Mouse (Mus musculus) adrenal gland, postnatal 10 days (tissue): Measurements from ENCODE around the gene Nppb. TPM values are rescaled to one million over a fixed set of nuclear protein-coding genes. Genes with fewer than 3 reads are reported as not detected.

Experiments used
- DNase-seq: peaks from one replicate; pipeline ENCODE4 v3.0.0; 2021; ENCODE audit warnings: mixed read lengths
- long read RNA-seq, 2 experiments: library from polyadenylated mRNA; stranded (forward); transcript quantifications; one replicate each; pipeline ENCODE4 v2.0.0; 2021
- total RNA-seq, 2 experiments: library from RNA; stranded (reverse); gene quantifications; 2 replicates each; pipeline ENCODE4 v1.2.3; 2021

Nppb gene
- not detected for total RNA-seq
- long read RNA-seq, experiment 1, partial matches to known transcripts: 0 of 1 reads
- long read RNA-seq, experiment 1, other reads (novel, unspliced or antisense): 0 of 1 reads
- long read RNA-seq, experiment 2: 0 reads

- peak; percentile 73 for DNase-seq
Measured at GRCm38 (mm10) chr4:147985205-147986132, at the start of gene Nppb. Gene Nppb, plus strand, starts transcription at chr4:147985788.

DNA sequence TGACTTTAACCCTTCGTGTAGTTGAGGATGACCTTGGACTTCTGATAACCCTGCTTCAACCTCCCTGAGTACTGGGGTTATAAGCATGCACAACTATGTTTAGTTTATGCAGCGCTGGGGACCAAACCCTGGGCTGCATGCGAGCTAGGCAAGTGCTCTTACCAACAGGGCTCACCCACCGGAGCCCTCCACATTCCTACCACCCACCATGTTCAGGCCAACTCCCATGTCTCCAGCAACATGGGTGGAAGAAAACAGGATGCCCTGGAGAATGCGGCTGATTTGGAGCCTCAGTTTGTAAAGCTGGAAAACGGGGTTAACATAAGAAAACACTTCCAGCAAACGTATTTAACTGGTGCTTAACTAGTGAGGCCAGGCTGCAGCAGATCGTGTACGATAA is 49.7 kb upstream of the Nppb start:
- DNase-seq: no peak

GRCm38 (mm10) chr4:147936331-147936954 is 49.1 kb upstream of the Nppb start, which contains the start of gene Plod1:
Gene Plod1, minus strand, starts transcription at chr4:147936767.
- peak; percentile 92 for DNase-seq

- DNase-seq: no peak
Measured at GRCm38 (mm10) chr4:147937021-147937420, 48.6 kb upstream of the Nppb start.

DNA sequence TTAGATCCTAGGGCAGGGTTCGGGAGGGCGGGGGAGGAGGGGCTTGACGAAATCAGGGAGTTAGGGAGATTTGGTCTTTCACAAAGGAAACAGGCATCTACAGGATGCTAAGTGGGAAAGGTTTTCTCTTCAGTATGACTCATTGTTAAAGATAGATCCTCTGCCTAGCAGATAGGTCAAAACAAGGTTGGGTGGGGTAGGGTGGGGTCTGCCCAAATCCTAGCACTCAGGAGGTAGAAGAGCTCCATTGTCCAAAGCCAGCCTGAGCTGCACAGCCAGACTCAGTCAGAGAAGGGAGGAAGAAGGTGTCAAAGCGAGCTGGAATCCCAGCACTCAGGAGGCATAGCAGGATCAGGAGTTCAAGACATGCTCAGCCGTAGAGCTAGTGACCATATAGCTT is 48.1 kb upstream of the Nppb start:
- DNase-seq: no peak

GRCm38 (mm10) chr4:147938148-147939096 is 47.2 kb upstream of the Nppb start:
- peak; percentile 55 for DNase-seq

GRCm38 (mm10) chr4:147940111-147940510 is 45.5 kb upstream of the Nppb start:
- no peak for DNase-seq

DNA sequence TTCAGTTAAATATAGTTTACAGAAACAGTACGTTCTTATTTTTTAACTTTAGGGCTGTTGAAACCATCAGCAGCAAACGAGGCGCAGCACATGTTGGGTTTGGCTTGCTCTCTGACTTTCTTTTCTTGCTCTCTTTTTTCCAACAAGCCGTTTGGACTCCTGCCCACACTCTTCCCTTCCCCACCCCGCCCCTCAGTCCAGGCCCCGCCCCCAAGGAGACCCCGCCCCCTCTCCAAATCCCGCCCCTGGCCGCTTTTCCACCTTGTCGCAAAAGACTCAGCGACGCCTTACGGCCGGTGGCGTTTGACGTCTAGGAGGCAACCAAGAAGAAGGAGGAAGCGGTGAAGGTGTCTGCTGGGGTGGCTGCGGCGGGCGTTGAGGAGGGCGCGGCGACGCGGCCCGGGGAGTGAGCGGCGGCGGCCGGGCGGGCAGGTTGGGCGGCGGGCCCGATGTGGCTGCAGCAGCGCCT is 45.0 kb upstream of the Nppb start, which contains the start of gene 2510039O18Rik:
Gene 2510039O18Rik, plus strand, starts transcription at position 320 of the 469 bp plus-strand sequence.
- DNase-seq: peak; percentile 91

DNA sequence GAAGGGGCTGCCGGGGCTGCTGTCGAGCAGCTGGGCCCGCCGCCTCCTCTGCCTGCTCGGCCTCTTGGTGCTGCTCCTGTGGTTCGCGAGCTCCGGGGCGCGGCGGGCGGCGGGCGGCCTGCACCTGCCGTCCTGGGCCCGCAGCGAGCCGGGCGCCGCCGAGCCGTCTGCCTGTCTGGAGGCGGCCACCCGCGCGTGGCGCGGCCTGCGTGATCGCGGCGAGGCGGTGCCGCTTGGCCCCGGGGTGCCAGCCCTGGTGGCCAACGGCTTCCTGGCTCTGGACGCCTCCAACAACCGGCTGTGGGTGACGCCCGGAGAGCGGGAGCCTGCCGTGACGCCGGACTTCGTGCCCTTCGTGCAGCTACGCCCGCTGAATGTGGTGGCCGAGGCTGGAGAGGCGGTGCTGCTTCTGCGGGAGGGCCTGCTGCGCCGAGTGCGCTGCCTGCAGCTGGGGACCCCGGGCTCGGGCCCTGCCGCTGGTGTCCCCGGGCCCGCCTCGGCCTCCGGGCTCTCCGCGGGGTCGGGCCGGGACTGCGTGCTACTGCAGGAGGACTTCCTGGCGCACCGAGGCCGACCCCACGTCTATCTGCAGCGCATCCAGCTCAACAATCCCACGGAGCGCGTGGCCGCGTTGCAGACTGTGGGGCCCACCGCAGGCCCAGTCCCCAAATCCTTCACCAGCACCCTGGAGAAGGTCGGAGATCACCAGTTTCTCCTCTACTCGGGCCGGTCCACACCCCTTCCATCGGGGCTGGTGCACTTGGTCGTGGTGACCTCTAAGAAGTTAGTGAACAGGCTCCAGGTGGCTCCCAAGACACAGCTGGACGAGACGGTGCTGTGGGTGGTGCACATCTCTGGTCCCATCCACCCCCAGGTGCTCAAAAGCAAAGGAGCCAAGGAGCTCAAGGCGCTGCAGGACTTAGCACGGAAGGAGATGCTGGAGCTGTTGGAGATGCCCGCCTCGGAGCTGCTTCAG is 44.3 kb upstream of the Nppb start:
- peak; percentile 41 for DNase-seq

DNA sequence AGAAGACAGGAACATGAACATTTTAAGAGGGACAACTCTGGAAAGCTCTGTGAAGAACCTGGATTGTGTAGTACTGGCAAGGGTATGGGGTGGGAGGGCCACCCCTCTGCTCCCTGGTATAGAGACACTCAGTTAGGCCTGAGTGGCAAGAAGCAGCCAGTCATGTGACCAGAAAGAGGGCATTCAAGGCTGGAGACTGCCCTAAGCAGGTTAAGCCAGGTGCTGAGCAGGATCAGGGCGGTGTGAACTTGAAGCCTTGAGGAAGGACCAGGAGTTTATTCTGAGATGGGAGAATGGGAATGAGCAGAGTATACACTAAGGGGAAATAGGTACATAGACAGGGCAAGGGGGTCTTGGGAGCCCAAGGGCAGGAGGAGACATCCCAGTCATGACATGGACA is 42.6 kb upstream of the Nppb start:
- DNase-seq: no peak

DNA sequence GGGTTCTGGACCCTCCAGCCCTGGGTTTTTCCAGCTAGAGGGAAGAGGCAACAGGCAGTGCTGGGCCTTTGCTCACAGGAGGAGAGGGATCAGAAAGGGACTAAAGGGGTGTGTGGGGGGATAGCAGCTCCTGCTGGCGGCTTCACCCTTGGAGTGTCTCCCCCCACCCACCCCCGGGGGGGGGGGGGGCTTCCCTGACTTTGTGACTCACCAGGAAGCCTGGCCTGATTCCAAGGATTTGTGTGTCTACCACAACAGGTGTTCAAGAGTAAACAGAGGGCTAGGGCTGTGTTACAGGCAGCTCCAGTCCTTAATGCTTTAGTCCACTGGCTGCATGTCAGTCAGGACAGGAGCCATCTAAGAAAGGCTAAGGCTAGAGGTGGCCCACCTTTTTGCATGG is 38.1 kb upstream of the Nppb start:
- DNase-seq: no peak

- no peak for DNase-seq
Measured at GRCm38 (mm10) chr4:147953590-147953989, 32.0 kb upstream of the Nppb start.

DNA sequence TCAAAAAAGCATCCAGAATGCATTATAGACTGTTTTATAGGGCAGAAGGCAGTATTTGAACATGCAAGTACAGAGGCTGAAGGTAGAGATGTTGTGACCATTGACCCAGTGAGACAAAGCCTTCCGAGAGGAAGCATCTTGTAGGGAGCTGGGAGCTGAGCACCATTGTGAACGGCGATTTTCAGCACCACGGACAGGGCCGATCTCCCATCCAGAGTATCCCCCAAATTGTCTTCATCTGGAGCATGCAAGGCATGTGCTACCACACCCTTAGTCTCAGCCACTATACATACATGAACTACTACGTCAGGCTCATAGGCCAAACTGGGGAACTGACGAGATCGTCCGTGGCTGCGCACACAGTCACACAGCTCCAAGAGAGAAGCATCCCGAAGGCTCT is 28.4 kb upstream of the Nppb start:
- DNase-seq: peak; percentile 53

GRCm38 (mm10) chr4:147959881-147960831 is 25.4 kb upstream of the Nppb start:
- peak; percentile 83 for DNase-seq

- no peak for DNase-seq
Measured at GRCm38 (mm10) chr4:147962781-147963180, 22.8 kb upstream of the Nppb start.

DNA sequence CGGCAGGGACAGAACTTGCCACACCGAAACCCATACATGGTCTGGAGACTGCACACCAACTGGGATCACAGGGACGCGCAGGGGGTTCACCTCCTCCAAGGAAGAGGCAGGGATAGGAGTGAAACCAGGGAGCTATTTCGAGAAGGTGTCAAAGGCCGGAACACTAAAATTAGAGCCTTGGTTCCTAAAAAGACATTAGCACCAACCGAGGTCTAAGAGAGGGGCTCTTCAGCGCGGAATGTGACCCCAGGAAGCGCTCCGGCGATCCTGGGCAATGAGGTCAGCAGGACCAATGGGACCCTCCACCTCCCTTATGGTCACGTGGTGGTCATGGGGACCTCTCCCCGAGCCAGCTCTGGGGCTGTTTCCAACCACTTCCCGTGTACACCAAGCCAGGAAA is 22.0 kb upstream of the Nppb start:
- no peak for DNase-seq

- DNase-seq: no peak
Measured at GRCm38 (mm10) chr4:147965712-147966111, 19.9 kb upstream of the Nppb start.

DNA sequence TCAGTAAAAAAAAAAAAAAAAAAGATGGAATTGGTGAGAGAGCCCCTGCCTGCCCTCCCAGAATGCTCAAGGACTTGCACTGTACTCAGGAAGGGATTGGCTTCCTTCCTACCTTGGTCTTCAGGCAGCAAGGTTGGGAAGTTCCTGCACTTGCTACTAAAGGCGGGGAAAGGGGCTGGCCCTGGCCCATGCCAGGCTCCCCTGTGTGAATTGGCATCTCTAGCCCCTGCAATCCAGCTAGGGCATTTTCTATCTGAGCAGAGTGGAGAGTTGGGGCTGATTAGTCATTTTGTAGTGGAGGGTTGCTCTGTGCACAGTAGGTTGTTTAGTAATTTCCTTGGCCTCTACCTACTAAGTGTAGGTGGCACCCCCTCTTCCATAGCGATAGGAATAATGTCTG is 16.8 kb upstream of the Nppb start:
- no peak for DNase-seq

DNA sequence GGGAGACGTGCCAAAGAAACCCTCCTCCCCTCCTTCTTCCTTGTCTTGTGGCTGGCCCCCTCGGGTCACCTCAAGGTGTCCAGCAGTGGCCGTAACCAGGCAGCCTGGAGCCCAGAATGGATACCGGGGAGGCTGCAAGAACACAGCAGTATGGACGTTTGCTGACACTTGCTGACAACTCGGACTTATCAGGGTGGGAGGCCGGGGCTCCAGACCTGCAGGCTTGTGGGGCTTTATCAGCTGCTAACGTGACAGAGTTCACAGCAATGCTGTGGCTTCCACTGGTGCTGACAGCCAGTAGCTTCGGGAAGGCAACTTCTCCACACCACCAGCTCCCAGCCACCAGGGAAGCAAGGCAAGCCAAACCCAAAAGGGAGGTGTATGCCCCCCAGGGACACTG is 16.3 kb upstream of the Nppb start:
- DNase-seq: no peak
